Mouse (Mus musculus): ENCODE data around the gene Mospd3.
A peak's percentile ranks its signal among the peaks of the same experiment; 100 is the strongest.
"Not testable (repeated sequence)": the region's sequence is repeated elsewhere in the genome, so short reads cannot be mapped to it uniquely, and the experiment has no call there.

Mospd3 gene

DNA sequence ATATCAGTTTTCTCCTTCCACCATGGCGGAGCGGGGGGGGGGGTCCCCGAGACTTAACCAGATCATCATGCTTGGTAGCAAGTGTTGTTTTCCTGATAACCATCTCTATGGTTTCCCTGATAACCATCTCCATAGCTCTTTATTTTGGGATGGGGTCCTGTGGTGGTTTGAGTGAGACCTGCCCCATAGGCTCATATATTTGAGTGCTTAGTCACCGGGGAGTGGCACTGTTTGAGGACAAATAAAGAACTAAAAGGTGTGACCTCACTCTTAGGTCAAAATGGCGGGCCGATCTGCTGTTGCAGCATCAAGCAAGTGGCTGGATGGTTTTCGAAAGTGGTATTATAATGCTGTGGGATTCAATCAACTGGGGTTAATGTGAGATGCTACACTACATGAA lies 14.5 kb upstream of the Mospd3 start:
- DNase-seq (ENCODE audit: low spot score), result no peak

DNA sequence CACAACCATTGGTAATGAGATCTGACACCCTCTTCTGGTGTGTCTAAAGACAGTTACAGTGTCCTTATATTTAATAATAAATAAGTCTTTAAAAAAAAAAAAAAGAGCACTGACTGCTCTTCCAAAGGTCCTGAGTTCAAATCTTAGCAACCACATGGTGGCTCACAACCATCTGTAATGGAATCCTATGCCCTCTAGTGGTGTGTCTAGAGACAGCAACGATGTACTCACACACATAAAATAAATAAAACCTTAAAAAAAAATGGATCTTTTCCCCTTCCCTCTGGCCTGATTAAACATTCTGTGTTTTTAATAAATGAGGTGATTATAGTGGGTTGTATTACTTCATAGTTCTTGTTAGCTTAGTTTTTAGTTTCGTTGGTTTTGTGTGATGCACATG lies 14.1 kb upstream of the Mospd3 start:
- not testable (repeated sequence) for DNase-seq (ENCODE audit: low spot score)

DNA sequence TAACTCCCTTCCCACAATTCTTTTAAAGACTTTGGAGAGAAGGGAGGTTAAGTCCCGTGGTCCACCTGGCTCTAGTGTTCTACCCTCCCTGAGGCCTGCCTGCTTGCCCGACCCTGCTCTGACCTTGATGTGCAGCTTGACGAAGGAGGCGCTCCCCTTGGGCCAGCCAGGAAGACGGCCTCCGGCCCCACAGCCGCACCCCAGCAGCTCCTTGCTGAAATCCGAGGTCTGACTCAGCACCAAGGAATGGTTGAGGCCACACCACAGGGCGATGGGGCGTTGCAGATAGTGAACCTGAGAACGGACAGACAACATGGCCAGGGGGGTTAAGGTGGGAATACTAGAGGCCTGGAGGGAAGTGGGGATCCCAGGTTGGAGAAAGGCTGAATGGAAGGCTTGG lies 12.7 kb upstream of the Mospd3 start, which contains the start of gene Pcolce:
Gene Pcolce (minus strand): TSS at position 235 of the 400 bp plus-strand sequence.
- no peak for DNase-seq (ENCODE audit: low spot score)

DNA sequence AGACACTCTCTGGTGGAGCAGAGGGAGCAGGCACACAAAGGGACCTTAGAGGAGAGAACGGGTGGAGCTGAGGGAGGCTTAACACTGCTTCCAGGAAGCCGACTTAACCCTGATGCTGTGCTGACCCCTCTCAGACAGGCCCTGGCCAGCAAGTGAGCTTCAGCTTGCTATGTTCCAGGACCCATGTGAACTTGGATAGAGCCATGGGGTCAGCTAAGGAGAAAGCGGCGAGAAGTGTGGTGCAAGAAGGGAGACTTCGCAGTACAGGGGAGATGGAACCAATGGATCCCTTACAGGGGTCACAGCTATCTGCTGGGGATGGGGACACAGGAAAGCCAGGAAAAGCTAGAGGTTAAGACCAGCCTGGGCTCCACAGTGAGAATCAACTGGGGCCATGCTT lies 12.2 kb upstream of the Mospd3 start:
- no peak for DNase-seq (ENCODE audit: low spot score)

DNA sequence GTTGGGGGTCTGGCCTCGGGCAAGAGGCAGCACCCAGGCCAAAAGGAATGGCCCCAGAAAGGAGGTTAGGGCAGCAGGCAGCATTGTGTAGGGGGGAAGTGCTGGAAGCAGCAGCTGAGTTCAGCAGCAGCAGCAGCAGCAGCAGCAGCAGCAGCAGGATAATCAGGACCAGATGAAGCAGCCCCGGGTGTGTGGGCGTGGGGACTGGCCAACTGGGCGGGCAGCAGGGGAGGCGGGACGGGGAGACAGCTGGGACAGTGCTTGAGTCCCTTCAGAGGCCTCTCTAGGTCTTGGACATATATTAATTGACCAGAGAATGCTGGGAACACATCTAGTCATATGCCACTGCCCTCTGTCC lies 10.4 kb upstream of the Mospd3 start:
- no peak for DNase-seq (ENCODE audit: low spot score)

DNA sequence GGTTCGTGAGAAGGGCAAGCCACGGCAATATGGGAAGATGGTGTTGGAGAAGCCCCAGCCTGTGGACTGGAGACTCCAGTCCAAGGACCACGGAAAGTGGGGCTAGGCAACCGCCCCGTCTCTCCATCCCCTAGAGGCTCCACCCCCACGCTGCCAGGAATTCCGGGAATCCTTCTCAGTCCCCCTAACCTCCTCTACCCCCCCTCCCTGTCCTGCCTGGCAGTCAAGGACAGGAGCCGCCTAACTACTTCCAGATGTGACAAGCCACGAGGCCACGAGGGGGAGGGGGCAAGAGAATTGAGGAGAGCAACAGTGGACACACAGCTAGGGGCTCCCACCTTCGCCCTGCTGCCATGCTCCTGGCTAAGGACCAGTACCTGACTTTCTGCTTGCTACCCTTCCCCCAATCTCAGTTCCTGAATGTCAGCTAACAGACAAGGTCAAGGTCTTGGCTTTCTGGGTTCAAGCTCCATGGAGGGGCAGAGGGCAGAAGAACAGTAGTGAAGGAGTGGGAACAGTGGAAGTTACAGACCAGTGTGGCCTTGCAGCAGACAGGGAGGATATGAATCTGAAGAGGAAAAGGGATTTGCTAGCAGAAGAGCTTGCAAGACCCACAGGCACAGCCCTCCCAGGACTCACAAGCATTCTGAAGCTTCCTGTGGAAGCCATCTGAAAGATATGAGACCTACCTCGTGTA lies 9.8 kb upstream of the Mospd3 start:
- DNase-seq (ENCODE audit: low spot score), result no peak

DNA sequence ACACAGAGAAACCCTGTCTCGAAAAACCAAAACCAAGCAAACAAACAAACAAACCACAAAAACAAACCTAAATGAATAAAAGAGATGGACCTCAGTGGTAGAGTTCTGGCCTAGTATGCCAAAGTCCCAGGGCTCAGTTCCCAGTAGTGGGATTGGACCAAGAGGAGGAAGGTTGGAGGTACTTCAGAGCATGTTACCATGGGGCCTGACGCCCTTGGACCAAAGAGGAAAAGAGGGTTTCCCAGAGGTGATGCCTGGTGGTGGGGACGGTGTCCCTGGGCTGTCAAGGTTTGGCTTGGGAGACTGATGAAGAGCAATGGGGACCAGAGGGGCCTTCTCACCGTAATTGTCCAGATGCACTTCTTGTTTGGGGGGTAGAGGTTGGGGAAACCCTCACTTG lies 9.2 kb upstream of the Mospd3 start:
- DNase-seq (ENCODE audit: low spot score), result no peak

DNA sequence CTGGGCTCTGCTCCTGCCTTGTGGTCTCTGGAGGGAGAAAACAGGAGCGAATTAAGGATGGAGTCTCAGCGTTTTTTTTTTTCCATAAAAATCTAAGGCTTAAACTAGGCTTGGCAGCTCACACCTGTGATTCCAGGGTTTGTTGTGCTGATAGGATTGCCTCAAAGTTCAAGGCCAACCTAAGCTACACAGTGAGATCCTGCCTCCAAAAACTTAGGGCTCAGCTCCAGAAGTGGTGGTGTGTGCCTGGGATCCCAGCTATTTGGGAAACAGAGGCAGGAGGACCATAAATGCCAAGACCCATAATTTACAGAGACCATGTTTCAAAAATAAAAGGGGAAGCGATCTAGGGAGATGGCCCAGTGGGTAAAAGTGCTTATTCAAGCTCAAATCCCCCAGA lies 8.4 kb upstream of the Mospd3 start:
- no peak for DNase-seq (ENCODE audit: low spot score)

DNA sequence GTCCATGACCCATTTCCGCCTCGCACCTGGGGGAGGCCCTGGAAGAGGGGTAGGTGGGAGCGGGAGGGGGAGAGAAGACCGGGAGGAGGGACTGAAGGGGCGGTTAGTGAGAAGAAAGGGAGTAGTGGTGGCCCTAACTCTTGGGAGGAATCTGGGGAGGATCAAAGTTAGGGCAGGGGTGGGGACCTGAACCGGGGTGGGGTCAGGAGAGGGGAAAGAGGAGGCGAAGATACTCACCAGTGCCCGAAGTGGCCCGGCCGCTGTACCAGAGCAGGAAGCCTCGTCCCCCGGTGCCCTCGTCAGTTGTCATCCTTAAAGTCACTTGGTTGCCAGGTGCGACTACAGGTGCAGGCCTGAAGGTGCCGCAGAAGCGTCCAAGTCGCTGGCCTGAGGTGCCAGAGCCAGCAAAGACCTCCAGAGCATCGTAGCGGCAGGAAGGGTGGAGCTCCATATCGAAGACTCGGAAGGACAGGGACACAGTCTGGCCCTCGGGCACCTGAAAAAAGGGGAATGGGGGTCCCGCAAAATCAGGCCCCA lies 7.9 kb upstream of the Mospd3 start:
- DNase-seq (ENCODE audit: low spot score), result no peak

DNA sequence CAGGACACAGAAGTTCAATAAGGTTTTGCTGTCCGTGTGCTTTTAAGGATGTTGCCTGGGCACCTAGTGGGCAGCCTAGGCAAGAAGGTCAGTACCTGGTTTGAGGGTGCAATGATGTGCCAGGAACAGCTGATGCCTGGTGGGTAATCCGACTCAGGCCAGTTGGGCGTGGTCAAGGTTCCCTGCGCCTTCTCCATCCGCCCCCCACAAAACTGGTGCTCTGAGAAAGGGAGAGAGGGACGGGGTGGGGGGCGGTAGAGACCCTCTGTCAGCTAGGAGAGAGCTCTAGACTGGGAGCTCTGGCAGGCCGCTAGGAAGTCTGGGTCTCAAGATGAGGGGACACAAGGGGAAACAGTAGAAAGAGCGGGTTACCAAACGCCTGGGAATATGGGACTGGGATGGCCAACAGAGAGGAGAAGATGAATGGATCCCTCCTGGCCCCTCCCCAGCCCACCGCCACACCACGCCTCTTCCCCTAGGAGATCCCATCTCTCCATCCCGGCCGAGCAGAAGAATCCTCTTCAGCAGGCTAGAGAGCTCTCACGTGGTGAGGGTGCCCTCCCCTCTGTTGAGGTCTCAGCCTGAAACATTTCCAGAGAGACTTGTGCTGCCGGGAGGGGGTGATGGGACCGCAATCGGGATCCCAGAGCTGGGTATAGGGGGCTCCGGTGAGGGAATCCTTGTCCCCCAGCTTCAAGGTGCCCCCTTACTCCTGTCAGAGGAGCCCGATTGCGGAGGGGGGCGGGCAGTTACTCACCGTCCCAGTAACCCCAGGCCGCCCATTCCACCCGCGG lies 7.2 kb upstream of the Mospd3 start:
- DNase-seq (ENCODE audit: low spot score), result no peak

DNA sequence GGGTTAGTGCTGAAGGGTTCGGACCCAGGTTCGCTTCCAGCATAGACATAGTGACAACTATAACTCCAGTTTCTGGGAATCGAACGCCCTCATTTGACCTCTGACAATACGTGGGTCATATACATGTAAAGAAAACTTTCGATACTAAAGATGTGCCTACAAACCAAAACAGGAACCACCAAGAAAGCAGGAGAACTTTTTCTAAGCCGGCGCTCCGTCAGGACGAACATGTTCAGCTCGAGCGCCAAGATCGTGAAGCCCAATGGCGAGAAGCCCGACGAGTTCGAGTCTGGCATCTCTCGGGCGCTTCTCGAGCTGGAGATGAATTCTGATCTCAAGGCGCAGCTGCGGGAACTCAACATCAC lies 489 bp upstream of the Mospd3 start:
- no peak for DNase-seq (ENCODE audit: low spot score)

DNA sequence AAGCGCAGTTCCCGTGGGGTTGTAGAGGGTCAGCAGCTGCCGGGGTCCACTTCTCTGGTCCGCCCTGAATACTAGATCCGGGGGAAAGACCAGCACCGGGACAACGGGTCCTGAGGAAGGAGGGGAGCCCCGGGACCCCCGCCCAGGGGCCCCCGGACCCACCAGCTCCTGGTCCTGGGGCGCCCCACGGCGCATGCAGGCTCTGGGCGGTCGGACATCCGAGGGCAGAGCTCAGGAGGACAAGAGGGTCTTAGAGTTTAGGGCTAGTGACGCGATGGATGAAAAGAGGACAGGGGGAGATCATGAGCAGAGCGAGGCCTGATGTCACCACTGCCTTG lies 608 bp downstream of the Mospd3 start:
- DNase-seq (ENCODE audit: low spot score), result no peak

DNA sequence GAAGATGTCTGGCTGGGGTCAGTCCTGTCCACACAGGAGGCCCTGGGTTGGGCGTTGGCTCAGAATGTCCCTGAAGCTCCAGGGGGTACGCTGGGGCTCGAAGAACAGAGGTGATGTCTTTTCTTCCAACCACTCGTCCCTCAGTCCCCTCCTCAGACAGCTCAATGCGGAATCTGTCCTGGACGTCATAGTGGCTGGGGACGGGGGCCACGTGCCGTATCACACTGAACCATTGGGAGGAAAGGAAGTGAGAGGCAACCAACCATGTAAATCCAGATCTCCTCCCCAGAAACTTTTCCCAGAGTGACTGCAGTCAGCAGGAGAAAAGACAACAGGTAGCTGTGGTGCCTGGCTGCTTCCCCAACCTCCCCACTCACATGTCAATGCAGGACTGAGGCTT lies 1.3 kb downstream of the Mospd3 start:
- no peak for DNase-seq (ENCODE audit: low spot score)

DNA sequence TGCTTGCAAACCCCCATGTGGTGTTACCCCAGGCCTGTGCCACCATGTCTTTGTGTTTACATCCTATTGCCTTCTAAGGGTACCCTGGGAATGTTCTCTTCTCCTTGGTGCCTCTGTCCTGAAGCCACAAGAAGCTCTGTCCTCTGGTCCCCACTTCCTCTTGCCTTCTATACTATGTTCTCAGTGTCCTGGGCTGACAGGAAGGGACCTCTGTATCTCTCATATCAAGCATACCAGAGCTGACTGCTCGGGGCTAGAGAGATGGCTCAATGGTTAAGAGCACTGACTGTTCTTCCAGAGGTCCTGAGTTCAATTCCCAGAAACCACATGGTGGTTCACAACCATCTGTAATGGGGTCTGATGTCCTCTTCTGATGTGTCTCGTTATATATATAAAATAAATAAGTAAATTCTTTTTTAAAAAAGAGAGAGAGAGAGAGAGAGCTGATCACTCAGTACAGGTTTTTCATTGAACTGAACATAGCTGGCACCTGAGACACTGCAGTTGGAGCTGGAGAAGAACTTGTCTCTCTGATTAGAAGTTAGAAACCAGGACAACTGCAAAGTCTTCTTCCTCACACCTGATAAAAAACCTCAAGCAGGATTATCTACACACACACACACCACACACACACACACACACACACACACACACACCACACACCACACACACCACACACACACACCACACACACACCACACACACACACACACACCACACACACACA lies 2.6 kb downstream of the Mospd3 start:
- DNase-seq (ENCODE audit: low spot score), result no peak

DNA sequence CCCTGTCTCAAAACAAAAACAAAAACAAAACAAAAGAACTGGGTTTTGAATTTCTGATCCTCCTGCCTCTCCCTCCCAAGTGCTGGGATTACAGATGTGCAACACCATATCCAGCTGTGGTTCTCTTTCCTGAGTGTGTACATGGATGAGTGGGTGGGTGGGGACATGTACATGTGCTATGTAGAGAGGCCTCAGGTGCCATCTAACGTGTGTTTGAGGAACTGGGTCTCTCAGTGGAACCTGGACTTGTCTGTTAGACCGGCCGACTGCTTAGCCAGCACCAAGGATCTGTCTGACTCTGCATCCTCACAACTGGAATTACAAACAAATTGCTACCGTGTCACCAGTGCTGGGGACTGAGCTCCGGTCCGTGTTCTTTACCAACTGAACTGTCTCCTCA lies 3.2 kb downstream of the Mospd3 start:
- DNase-seq (ENCODE audit: low spot score), result no peak

DNA sequence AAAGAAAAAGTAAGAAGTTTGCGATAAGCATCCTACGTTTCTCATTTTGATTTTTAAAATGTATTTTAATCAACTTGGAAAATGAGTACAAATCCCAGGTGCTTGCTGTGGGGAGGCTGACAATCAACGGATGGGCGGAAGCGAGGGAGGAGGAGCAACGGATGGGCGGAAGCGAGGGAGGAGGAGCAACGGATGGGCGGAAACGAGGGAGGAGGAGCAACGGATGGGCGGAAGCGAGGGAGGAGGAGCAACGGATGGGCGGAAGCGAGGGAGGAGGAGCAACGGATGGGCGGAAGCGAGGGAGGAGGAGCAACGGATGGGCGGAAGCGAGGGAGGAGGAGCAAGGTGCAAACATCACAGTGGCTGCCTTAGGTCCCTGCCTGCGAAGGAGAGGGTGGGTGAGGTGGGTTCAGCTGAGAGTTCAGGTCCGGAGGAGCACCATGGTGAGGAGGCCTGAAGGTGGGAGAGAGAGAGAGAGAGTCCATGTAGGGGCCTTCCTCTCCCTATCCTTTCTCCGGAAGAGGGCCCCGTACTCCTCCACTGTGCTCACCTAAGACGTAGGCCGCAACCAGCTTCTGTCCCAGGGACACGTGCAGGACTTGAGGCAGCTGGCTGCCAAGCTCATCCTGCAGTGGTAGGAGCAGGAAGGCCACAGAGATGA lies 4.1 kb downstream of the Mospd3 start:
- no peak for DNase-seq (ENCODE audit: low spot score)

DNA sequence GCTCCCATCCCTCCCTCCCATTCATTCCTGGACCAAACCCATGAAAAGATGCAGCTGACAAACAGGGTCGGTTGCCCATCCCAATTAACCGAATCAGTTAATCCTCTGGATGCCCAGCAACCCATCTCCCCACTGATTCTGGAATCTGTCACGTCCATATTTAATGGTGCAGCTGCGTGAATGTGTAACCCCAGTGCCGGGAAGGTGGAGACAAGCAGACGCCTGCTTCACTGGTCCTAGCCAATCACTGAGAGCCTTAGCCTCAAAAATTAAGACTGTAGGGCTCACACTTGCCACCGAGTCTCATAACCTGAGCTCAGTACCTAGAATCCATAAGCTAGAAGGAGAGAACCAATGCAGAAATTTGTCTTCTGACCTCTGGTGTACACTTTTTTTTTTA lies 4.9 kb downstream of the Mospd3 start:
- DNase-seq (ENCODE audit: low spot score), result no peak

DNA sequence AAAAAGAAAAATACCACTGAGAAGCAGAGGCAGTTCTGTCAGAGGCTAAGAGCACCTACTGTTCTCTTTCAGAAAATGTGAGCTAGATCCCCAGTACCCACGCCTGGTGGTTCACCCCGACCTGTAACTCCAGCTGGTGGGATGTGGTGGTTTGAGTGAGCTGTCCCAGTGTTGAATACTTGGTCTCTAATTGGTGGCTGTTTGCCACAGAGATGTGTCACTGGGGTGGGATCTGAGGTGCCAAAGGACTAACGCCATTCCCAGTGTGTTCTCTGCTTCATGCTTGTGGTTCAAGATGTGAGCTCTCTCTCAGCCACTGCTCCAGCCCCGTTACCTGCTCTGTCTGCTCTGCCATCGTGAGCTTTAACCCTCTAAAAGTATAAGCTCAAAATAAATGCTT lies 10.4 kb downstream of the Mospd3 start:
- DNase-seq (ENCODE audit: low spot score), result no peak

DNA sequence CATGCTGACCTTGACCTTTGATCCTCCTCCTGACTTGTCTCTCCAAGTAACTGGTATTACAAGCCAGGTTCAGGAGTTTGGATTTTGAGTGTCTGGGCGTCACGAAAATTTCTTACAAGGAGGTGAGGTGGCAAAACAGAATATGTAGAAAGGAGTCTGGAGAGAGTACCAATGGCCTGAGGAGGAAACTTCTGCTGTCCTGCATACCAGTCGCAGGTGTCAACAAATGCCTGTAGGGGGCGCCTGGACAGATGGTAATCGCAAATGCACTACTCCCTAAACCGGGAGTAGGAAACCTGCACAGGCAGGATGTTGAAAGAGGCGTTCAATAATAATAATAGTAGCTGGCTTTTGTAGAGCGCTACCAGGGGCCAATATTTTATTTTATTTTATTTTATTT lies 15.9 kb downstream of the Mospd3 start:
- peak; percentile 26 for DNase-seq (ENCODE audit: low spot score)

DNA sequence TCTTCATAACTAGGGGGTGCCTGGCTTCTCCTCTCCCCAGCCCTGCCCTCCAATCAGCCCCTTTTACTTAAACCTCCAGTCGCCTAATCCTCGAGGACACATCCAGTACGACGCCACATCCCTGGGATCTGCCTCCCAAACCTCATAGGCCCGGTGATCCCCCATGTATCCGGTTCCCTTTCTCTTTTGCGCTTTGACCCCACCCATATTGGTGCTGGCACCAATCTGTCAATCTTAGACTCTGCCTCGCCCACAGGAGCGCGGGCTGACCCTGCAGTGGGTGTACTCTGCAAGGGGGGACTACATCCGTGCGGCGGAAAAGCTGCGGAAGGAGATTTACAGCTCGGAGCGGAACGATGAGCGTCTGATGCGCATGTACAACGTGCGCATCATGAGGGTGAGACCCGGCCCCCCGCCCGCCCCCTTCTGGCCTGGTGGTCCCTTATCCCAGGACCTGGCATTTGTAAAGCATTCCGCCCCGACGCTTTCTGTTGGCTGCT lies 17.1 kb downstream of the Mospd3 start:
- DNase-seq (ENCODE audit: low spot score), result no peak

DNA sequence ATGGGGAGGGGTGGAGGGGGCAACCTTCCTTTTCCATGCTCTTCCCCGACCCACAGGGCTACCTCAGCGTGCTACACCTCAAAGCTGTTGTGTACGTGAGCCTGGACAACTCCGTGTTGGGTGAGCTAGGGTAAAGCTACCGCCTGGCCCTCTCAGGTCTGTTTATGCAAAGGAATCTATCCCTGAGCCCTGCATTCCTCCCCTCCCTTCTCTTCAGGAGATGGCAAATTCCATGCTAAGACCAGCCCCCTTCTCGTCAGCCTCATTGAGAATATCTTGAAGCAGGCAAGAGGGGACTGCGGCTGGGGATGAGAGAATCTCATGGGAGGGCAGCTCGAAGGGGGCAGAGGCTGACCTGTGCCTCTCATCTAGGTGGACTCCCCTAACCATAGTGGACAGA lies 18.2 kb downstream of the Mospd3 start:
- DNase-seq (ENCODE audit: low spot score), result no peak

DNA sequence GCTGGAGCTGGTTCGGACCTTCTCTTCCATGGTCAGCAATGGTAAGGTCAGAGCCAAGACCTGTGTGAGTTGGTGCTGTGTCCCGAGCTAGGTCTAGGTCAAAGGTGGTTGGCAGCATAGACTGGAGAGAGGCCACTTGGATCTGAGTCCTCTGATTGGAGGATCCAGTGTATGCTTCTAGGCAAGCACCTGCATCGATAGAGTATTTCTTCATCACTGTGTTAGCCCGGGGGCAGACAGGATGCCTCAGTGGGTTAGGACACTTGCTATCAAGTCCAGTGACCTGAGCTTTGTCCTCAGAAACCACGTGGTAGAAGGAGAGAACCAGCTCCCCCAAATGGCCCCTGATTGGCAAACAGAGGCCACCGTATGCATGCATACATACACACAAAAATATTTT lies 20.6 kb downstream of the Mospd3 start:
- no peak for DNase-seq (ENCODE audit: low spot score)

Data from spleen, adult 12 weeks (tissue).